Mouse (Mus musculus) stomach, embryonic 15.5 days (tissue): ENCODE results near the gene Plch2. TPM values are rescaled to one million over a fixed set of nuclear protein-coding genes. Genes with fewer than 3 reads are reported as not detected.

Experiments used
- ATAC-seq: fragments of 200-750 bp; cut with Nextera tagmentation; 2 replicates; pipeline ENCODE4 v1.8.0; 2017; ENCODE audit warnings: low read depth, moderate number of reproducible peaks, moderate TSS enrichment; ENCODE audit not compliant: insufficient read depth, low FRiP score
- H3K27ac ChIP-seq: fragments of 300-500 bp; sonication (generic); 2 replicates; pipeline ENCODE4 v1.5.1; 2015; ENCODE audit warnings: mild to moderate bottlenecking, inconsistent platforms
- H3K27me3 ChIP-seq: fragments of 300-500 bp; sonication (generic); replicated peaks from 2 replicates; pipeline ENCODE4 v1.6.1; 2015; ENCODE audit warnings: inconsistent platforms
- H3K36me3 ChIP-seq: fragments of 300-500 bp; sonication (generic); 2 replicates; pipeline ENCODE4 v1.6.1; 2015; ENCODE audit warnings: inconsistent platforms
- H3K4me1 ChIP-seq: fragments of 300-500 bp; sonication (generic); 2 replicates; pipeline ENCODE4 v1.6.1; 2015; ENCODE audit warnings: inconsistent platforms
- H3K4me2 ChIP-seq: fragments of 300-500 bp; sonication (generic); 2 replicates; pipeline ENCODE4 v1.6.1; 2015; ENCODE audit warnings: mild to moderate bottlenecking, inconsistent platforms
- H3K4me3 ChIP-seq: fragments of 300-500 bp; sonication (generic); replicated peaks from 2 replicates; pipeline ENCODE4 v1.5.1; 2015; ENCODE audit warnings: inconsistent platforms
- H3K9ac ChIP-seq: fragments of 300-500 bp; sonication (generic); 2 replicates; pipeline ENCODE4 v1.6.1; 2015; ENCODE audit warnings: inconsistent platforms
- H3K9me3 ChIP-seq: fragments of 300-500 bp; sonication (generic); 2 replicates; pipeline ENCODE4 v1.6.1; 2016; ENCODE audit warnings: inconsistent platforms
- WGBS: fragments of 180-500 bp; shearing (Covaris S2); methylation state at CpG from one replicate; pipeline ENCODE4 v1.1.7; 2015; 5-methylcytosine and 5-hydroxymethylcytosine counted together
- polyA plus RNA-seq: library from polyadenylated mRNA; unstranded; fragments of >200 nt; fragmentation: Nextera tagmentation; extraction: Ambion mirVana; gene quantifications from 2 replicates; pipeline ENCODE4 v1.2.1, GENCODE M21; 2015

Gene Plch2
- polyA plus RNA-seq, 1 experiment from 2014 or later = 24.7 TPM

DNA sequence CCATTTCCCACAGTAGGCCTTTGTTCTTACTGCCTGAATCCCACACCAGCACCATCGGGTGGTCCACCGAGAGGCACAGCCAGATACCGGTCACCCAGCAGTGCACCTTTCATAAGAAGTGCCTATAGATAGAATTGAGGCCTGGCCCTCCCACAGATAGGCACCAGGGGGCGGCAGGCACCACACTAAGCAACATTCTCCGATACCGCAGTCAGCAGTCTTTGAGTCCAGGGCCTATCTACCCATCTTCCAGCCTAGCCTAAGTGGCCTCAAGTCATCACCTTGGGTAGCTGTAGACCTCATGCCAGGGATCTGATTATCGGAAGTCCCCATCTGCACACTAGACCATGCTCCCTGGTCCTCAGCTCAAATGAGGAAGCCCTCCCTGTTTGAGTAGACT, 75.1 kb downstream of the Plch2 start:
- H3K27ac ChIP-seq = no peak overlapping the region
- H3K4me1 ChIP-seq = peaks cover 21% of the 10 kb centered on the region; the same call in 1 of the 2 replicates
- H3K4me3 ChIP-seq = no peak overlapping the region
- WGBS = 51% methylated on average over 7 of the region's 7 CpGs
- H3K4me2 ChIP-seq = no peak overlapping the region
- peaks cover 36% of the 10 kb centered on the region for H3K36me3 ChIP-seq
- H3K9me3 ChIP-seq = no peaks in the 10 kb centered on the region
- ATAC-seq = peak; percentile 23; the same call in 1 of the 2 replicates
- H3K9ac ChIP-seq = no peak overlapping the region
- H3K27me3 ChIP-seq = no peaks in the 10 kb centered on the region

DNA sequence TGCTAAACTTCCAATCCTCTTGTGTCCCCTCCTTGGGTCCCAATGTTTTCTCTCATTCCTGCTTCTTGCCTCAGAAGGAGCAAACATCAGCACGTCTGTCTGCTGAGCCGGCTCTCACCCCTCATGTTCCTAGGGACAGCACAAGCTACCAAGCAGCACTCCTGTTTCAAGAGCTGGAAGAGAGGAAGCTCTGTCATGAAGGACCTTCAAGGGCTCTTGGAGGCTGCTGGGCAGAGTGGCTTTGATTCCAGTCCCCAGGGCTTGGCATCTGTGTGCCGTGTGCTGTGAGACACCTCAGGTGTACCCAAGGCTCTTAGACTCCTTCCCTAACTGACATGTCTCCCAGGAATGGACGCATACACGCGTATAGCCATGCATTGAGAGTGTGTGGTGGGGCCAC, 75.5 kb downstream of the Plch2 start:
- H3K9me3 ChIP-seq = no peaks in the 10 kb centered on the region
- no peak for ATAC-seq
- no peak overlapping the region for H3K27ac ChIP-seq
- H3K4me2 ChIP-seq = no peak overlapping the region
- H3K9ac ChIP-seq = no peak overlapping the region
- H3K4me3 ChIP-seq = no peak overlapping the region
- H3K27me3 ChIP-seq = no peaks in the 10 kb centered on the region
- H3K4me1 ChIP-seq = peaks cover 18% of the 10 kb centered on the region; the same call in 1 of the 2 replicates
- H3K36me3 ChIP-seq = peaks cover 40% of the 10 kb centered on the region
- WGBS = 91% methylated on average over 6 of the region's 6 CpGs

DNA sequence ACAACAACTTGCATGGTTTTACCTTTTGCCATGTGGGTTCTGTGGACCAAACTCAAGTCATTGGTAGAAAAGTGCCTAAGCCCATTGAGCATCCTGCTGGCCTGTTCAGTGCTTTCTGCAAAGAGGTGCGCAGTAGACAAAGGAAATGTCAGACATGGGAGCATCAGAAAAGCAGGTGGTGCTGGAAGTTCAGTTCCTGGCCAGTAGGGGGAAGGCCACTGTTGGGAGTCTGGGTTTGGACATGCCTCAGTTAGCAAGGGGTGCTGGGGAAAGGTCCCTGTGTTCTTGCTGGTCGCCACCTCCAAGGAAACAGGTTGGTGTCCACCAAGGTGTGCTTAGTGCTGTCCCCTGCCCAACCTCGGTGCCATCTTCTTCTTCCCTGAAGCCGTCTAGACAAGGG, 76.5 kb downstream of the Plch2 start:
- Histone ChIP-seq H3K36me3 (peaks cover 49% of the 10 kb centered on the region), H3K9ac (no peak overlapping the region), H3K4me2 (no peak overlapping the region), H3K27ac (no peak overlapping the region), H3K9me3 (no peaks in the 10 kb centered on the region), H3K4me1 (peaks cover 13% of the 10 kb centered on the region; the same call in 1 of the 2 replicates), H3K27me3 (no peaks in the 10 kb centered on the region), H3K4me3 (no peak overlapping the region)
- 92% methylated on average over 4 of the region's 4 CpGs for WGBS
- ATAC-seq = no peak

DNA sequence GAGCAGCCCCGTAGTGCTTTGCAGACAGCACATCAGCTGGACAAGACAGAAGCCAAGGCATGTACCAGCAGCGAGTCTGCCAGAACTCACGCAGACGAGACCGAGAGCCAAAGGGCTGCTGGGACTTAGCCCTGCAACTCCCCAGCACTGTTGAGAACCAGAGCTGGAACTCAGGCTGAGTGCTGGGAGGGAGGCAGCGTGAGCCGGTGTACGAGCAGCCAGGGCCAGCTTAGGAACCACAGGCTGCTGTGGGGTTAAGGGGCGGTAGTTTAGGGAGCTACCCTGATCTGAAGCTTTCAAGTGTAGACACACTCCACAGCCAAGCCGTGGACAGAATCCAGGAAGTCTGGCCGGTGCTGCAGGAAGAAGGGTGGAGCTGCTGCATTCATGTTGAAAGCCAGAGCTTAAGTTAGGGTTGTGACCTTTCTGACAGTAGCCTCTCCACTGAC, 82.4 kb downstream of the Plch2 start:
- Histone ChIP-seq H3K9me3 (no peaks in the 10 kb centered on the region), H3K4me2 (no peak overlapping the region), H3K4me1 (no peaks in the 10 kb centered on the region), H3K4me3 (no peak overlapping the region), H3K27ac (no peak overlapping the region), H3K9ac (no peak overlapping the region), H3K36me3 (peaks cover 97% of the 10 kb centered on the region), H3K27me3 (no peaks in the 10 kb centered on the region)
- ATAC-seq = no peak
- WGBS = 79% methylated on average over 11 of the region's 11 CpGs

DNA sequence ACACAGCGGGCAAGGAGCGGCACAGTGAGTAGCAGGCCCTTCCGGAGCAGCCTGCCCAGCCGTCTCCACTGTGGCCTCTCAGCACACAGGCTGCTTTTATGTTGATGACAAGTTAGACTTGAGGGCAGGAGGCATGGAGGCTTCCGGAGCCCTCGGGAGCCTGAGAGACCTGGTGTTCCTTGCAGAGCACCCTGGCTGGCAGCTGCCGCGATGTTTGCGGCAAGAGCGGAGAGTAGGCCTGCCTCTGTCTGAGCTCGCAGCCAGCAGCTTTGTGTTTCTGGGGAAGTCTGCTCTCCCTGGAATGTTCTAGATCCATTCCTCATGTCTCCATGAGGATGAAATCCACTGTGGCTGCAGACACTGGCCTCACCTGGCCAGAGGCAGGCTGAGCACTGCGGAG, 84.0 kb downstream of the Plch2 start:
- 98% methylated on average over 12 of the region's 12 CpGs for WGBS
- Histone ChIP-seq H3K9me3 (no peaks in the 10 kb centered on the region), H3K9ac (no peak overlapping the region), H3K27me3 (no peaks in the 10 kb centered on the region), H3K36me3 (peaks cover 84% of the 10 kb centered on the region), H3K4me3 (no peak overlapping the region), H3K4me1 (no peaks in the 10 kb centered on the region), H3K4me2 (no peak overlapping the region), H3K27ac (no peak overlapping the region)
- no peak for ATAC-seq

DNA sequence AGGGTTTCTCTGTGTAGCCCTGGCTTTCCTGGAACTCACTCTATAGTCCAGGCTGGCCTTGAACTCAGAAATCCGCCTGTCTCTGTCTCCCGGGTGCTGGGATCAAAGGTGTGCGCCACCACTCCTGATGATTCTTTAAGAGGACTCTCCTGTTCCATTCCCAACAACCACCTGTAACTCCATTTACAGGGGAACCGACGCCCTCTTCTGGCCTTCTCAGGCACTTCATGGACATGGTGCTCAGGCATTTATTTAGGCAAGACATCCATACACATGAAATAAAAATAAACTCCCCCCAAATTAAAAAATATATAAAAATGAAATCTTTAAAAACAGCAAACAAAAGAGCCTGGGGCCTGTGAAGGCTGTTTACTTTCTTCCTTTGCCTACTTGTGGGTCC, 89.4 kb downstream of the Plch2 start:
- no peak for ATAC-seq
- 56% methylated on average over 5 of the region's 5 CpGs for WGBS
- no peak overlapping the region for H3K4me2 ChIP-seq
- H3K4me1 ChIP-seq = peaks cover 19% of the 10 kb centered on the region
- H3K27ac ChIP-seq = no peak overlapping the region
- H3K27me3 ChIP-seq = peaks cover 11% of the 10 kb centered on the region
- no peak overlapping the region for H3K4me3 ChIP-seq
- H3K9me3 ChIP-seq = no peaks in the 10 kb centered on the region
- peaks cover 39% of the 10 kb centered on the region for H3K36me3 ChIP-seq
- H3K9ac ChIP-seq = no peak overlapping the region

DNA sequence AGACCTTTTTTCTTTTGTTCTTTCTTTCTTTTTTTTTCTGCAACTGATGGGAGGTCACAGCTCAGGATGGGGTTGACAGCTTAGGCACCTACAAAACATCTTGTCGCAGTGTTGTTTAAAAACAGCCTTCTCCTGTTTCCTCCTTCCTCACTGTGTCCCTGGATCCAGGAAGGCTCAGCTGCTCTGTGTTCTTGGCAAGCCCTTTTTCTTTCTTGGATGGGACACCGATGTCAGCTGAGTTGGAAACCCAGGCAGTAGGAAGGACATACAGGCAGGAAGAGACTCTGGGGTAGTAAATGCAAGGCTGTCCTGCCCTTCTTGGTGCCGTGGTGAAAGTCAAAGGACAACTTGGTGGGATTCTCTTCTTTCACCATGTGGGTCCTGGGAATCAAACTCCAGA, 90.7 kb downstream of the Plch2 start:
- peaks cover 31% of the 10 kb centered on the region for H3K4me1 ChIP-seq
- WGBS = 71% methylated on average over 3 of the region's 3 CpGs
- H3K4me2 ChIP-seq = no peak overlapping the region
- no peak overlapping the region for H3K9ac ChIP-seq
- H3K27me3 ChIP-seq = peaks cover 24% of the 10 kb centered on the region
- no peak overlapping the region for H3K4me3 ChIP-seq
- H3K9me3 ChIP-seq = no peaks in the 10 kb centered on the region
- ATAC-seq = no peak
- no peak overlapping the region for H3K27ac ChIP-seq
- peaks cover 26% of the 10 kb centered on the region for H3K36me3 ChIP-seq

DNA sequence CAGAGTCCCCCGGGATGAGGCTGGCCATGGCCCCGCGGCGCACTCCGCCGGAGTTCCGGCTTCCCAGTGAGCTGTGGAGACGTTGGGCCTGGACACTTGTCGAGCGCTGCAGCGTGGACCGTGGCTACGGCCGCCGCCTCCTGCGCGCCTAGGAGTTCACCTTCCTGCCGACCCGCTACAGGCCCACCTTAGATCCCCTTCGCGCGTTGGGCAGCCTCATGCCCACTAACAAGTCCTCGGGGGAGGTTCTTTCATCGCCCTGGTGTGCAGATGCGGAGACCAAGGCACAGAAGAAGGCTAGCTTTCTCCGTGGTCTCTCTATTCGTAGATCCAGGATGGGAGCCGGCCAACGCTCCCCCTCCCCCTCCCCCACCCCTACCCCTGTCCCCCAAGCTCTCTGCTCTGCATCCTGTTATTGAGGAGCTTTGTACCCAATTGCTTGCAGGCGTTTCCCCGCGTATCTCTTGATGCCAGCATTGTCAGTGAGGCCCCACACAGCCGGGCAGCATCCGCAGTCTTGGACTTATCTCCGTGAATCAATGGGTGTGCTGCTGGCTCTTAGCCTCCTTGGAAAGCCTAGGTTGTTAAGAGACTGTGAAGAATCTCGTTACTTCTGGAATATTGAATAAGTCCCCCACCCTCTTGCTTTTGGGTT, 91.9 kb downstream of the Plch2 start:
- peak; percentile 23; the same call in 1 of the 2 replicates for ATAC-seq
- H3K9me3 ChIP-seq = no peaks in the 10 kb centered on the region
- H3K4me3 ChIP-seq = peak overlapping the region; percentile 63
- peaks cover 36% of the 10 kb centered on the region for H3K27me3 ChIP-seq
- peaks cover 39% of the 10 kb centered on the region for H3K4me1 ChIP-seq
- 1% methylated on average over 34 of the region's 36 CpGs for WGBS
- H3K4me2 ChIP-seq = peak overlapping the region; percentile 60
- peaks cover 14% of the 10 kb centered on the region for H3K36me3 ChIP-seq
- H3K9ac ChIP-seq = peak overlapping the region; percentile 59
- peak overlapping the region; percentile 79 for H3K27ac ChIP-seq

DNA sequence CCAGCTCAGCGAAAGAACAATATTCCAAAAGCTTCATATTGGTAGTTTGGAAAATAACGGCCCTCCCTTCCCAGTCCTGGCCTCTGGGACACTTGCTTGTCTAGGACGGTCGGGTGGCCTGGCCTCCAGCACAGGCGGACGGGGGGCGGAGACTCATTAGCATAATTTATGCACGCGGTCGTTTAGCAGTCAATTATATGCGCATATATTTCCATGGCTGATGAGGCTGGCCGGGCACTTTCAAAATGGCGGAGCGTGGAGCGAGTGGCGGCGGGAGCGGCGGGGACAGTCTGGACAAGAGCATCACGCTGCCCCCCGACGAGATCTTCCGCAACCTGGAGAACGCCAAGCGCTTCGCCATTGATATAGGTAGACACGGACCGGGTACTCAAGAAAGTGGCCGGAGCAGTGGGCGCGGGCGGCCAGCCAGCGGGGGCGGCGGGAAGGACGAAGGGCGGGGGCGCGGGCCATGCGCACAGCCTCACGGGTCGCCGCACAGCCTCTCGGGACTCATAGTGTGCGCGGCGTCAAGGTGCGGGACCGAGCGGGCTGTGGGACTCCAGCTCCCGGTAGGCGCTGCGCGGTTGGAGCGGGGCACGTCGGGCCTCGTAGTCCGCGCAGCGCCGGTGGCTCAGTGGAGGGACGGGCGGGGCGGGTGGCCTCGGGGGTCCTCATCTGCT, 92.5 kb downstream of the Plch2 start, which contains the start of gene Pank4:
Gene Pank4 (plus strand): TSS at position 223 of the 680 bp plus-strand sequence.
- peak; percentile 92 for ATAC-seq
- under 1% methylated on average over 60 of the region's 66 CpGs for WGBS
- H3K4me1 ChIP-seq = peaks cover 39% of the 10 kb centered on the region
- H3K4me2 ChIP-seq = peak within 1 kb of the TSS; percentile 60
- no peaks in the 10 kb centered on the region for H3K9me3 ChIP-seq
- H3K9ac ChIP-seq = peak within 1 kb of the TSS; percentile 59
- H3K27me3 ChIP-seq = peaks cover 43% of the 10 kb centered on the region
- H3K36me3 ChIP-seq = peaks cover 7% of the 10 kb centered on the region; the same call in 1 of the 2 replicates
- H3K4me3 ChIP-seq = peak within 1 kb of the TSS; percentile 63
- peak within 1 kb of the TSS; percentile 79 for H3K27ac ChIP-seq

DNA sequence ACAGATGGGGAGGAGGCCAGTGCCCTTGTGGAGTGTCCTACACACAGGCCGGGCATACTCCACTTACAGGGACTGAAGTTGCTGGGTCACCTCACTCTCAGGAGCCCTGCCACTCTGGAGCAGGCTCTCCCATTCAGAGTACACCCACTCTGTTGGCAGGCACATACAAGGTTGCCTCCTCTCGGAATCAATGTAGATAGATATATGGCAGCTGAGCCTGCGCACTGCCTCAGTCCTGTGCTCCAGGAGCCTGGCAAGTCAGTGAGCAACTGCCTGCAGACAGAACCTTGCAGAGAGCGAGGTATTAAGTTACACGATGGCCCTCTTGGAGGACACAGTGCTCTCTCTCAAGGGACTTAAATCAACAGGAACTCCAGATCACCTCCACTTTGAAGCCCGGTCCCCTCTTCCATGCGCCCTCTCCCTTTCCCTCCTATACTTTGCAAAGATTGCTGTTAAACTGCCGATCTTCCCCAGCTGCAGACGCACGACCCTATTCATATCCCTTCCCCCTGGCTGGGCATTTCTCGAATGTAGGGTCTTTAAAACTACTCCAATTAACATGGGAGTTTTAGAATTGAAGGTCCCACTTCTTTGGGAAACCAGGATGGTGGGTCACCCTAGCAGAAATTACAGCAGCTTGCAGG, 93.3 kb downstream of the Plch2 start:
- H3K9ac ChIP-seq = no peak overlapping the region
- peak overlapping the region; percentile 60 for H3K4me2 ChIP-seq
- H3K27ac ChIP-seq = no peak overlapping the region
- peak overlapping the region; percentile 63 for H3K4me3 ChIP-seq
- H3K9me3 ChIP-seq = no peaks in the 10 kb centered on the region
- ATAC-seq = no peak
- 39% methylated on average over 11 of the region's 11 CpGs for WGBS
- peaks cover 50% of the 10 kb centered on the region for H3K27me3 ChIP-seq
- peaks cover 42% of the 10 kb centered on the region for H3K4me1 ChIP-seq
- 0 out of 2 replicates have a peak, but pooled peaks cover 6% of the 10 kb centered on the region for H3K36me3 ChIP-seq

DNA sequence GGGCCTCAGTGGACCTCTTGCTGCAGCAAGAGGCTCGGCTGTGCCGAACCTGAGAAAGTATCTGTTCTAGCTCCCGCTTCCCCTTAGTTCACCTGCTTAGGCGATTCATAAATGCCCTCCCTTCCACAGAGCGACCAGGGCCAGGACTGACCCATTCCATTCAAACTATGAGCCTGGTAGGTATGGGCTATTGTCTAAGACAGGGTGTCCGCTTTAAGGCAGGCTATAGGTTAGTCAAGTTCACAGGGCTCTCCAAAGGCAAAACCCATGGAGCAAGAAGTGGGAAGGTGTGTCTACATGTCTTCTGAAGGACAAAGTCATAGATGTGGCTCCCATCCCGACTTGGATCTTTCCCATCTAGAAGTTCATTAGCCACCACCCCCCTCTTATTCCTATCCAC, 93.9 kb downstream of the Plch2 start:
- Histone ChIP-seq H3K27me3 (peaks cover 55% of the 10 kb centered on the region), H3K36me3 (0 out of 2 replicates have a peak, but pooled peaks cover 6% of the 10 kb centered on the region), H3K27ac (no peak overlapping the region), H3K4me3 (no peak overlapping the region), H3K9ac (no peak overlapping the region), H3K9me3 (no peaks in the 10 kb centered on the region), H3K4me2 (peak overlapping the region; percentile 60; the same call in 1 of the 2 replicates), H3K4me1 (peaks cover 47% of the 10 kb centered on the region)
- ATAC-seq = no peak
- 81% methylated on average over 7 of the region's 7 CpGs for WGBS

DNA sequence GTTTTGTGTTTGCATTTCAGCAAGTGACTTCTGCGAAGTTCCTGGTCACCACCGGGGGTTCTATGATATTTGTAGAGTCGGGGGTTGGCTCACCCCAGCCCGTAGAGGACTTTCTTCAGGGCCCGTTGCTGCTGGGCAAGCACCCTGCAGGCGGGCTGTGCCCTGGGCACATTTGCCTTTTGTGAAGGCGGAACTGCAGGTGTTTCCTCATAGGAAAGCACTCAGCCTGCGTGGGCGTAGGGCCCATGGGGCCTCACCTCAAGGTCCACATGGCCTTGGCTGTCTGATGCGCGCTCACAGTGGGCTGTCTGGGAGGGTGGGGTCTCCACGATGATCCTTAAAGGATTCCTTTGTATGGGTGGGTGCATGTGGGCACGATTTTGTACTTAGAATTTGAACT, 94.7 kb downstream of the Plch2 start:
- H3K9ac ChIP-seq = no peak overlapping the region
- 24% methylated on average over 13 of the region's 13 CpGs for WGBS
- H3K4me3 ChIP-seq = peak overlapping the region; percentile 37; the same call in 1 of the 2 replicates
- no peak overlapping the region for H3K27ac ChIP-seq
- H3K27me3 ChIP-seq = peaks cover 62% of the 10 kb centered on the region
- no peak for ATAC-seq
- H3K4me2 ChIP-seq = peak overlapping the region; percentile 83
- peaks cover 47% of the 10 kb centered on the region for H3K4me1 ChIP-seq
- no peaks in the 10 kb centered on the region for H3K9me3 ChIP-seq
- H3K36me3 ChIP-seq = 0 out of 2 replicates have a peak, but pooled peaks cover 6% of the 10 kb centered on the region
